Mouse (Mus musculus) kidney, postnatal 0 days (tissue): Measurements from ENCODE around the gene Hoxd8. TPM values are rescaled to one million over a fixed set of nuclear protein-coding genes. Genes with fewer than 3 reads are reported as not detected.

ENCODE experiments used
- ATAC-seq: fragments of 200-750 bp; cut with Nextera tagmentation; replicated peaks from 2 replicates; pipeline ENCODE4 v1.8.0; 2017; ENCODE audit warnings: low read depth, moderate number of reproducible peaks, moderate TSS enrichment, moderate library complexity; ENCODE audit not compliant: low FRiP score
- DNase-seq: peaks from one replicate; pipeline ENCODE4 v3.0.0-alpha.2; 2016; ENCODE audit warnings: low spot score
- H3K27ac ChIP-seq: fragments of 300-500 bp; sonication (generic); 2 replicates; pipeline ENCODE4 v1.5.1; 2014; ENCODE audit warnings: mild to moderate bottlenecking
- H3K27me3 ChIP-seq: fragments of 300-500 bp; sonication (generic); 2 replicates; pipeline ENCODE4 v1.6.1; 2014; ENCODE audit warnings: low read length, mixed read lengths; ENCODE audit not compliant: insufficient read depth
- H3K36me3 ChIP-seq: fragments of 300-500 bp; sonication (generic); 2 replicates; pipeline ENCODE4 v1.6.1; 2014; ENCODE audit warnings: low read length, mixed read lengths; ENCODE audit not compliant: insufficient read depth
- H3K4me1 ChIP-seq: fragments of 300-500 bp; sonication (generic); replicated peaks from 2 replicates; pipeline ENCODE4 v1.6.1; 2014; ENCODE audit warnings: antibody characterized with exemption, low read length, mixed read lengths; ENCODE audit not compliant: insufficient read depth
- H3K4me2 ChIP-seq: fragments of 300-500 bp; sonication (generic); 2 replicates; pipeline ENCODE4 v1.6.1; 2014; ENCODE audit warnings: mild to moderate bottlenecking, low read length, moderate library complexity, mixed read lengths
- H3K4me3 ChIP-seq: fragments of 300-500 bp; sonication (generic); replicated peaks from 2 replicates; pipeline ENCODE4 v1.5.1; 2014; ENCODE audit warnings: low read depth, low read length
- H3K9ac ChIP-seq: fragments of 300-500 bp; sonication (generic); 2 replicates; pipeline ENCODE4 v1.6.1; 2014; ENCODE audit warnings: low read depth, low read length
- H3K9me3 ChIP-seq: fragments of 300-500 bp; sonication (generic); replicated peaks from 2 replicates; pipeline ENCODE4 v1.6.1; 2016; ENCODE audit warnings: low read length, inconsistent platforms, mixed read lengths
- CTCF ChIP-seq: IDR thresholded peaks from 2 replicates; pipeline ENCODE4 v1.5.1; 2016; ENCODE audit warnings: antibody characterized with exemption, low read depth, mild to moderate bottlenecking, moderate library complexity
- WGBS: fragments of 180-500 bp; shearing (Covaris S2); extraction: QIAGEN DNeasy Blood & Tissue Kit; methylation state at CpG from one replicate; pipeline ENCODE4 v1.1.7; 2014; 5-methylcytosine and 5-hydroxymethylcytosine counted together
- polyA plus RNA-seq: library from polyadenylated mRNA; unstranded; fragments of >200 nt; fragmentation: Nextera tagmentation; extraction: Ambion mirVana; gene quantifications from 2 replicates; pipeline ENCODE4 v1.2.1, GENCODE M21; 2015

Hoxd8 gene
- polyA plus RNA-seq, 1 experiment from 2014 or later, result 76.7 TPM

DNA sequence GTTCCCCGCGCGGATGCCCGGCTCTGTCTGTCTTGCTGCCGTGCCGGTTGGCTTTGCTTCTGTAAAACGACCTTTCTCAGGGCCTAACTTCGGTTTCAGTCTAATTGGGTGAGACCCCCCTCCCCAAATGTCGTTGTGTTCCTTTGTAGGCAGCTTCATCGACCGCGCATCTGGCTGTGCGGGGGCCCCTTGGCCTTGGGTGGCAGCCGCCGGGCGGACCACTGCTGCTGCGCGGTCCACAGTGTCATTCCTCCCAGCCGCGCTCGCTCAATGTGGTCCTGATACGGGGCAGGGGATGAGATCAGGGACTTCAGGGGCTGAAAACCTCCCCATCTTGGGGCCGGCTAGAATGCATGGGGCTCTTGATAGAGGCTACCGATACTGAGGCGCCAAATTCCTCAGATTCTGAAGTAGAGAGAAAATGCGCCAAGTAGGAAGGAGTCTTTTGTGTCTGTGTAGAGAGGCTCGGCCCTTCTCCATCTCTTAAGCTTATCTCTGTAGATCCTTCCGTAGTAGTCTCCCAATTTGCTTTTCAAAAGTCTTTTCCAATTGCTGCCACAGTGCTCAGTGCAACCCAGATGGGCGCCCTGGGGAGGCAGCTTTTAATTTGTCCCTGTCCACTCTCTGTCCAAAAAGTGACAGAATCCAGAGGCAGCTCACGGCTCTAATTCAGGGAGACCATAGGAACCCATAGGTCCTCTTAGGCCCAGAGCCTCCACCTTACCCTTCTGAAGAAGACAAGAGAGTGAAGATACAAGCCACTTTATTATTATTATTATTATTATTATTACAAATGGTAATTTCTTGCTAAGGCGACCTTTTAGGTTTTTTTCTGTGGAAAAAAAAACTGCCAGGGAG, 16.5 kb upstream of the Hoxd8 start:
- Histone ChIP-seq H3K4me1 (peaks cover 5% of the 10 kb centered on the region; the same call in 1 of the 2 replicates), H3K36me3 (0 out of 2 replicates have a peak, but pooled peaks cover 9% of the 10 kb centered on the region), H3K4me3 (peak overlapping the region; percentile 82), H3K27ac (peak overlapping the region; percentile 94), H3K9me3 (no peaks in the 10 kb centered on the region), H3K9ac (peak overlapping the region; percentile 86), H3K4me2 (peak overlapping the region; percentile 90), H3K27me3 (no peaks in the 10 kb centered on the region)
- no peak for DNase-seq
- WGBS, result 5% methylated on average over 31 of the region's 31 CpGs
- ATAC-seq, result no peak
- no peak for TF ChIP-seq CTCF

DNA sequence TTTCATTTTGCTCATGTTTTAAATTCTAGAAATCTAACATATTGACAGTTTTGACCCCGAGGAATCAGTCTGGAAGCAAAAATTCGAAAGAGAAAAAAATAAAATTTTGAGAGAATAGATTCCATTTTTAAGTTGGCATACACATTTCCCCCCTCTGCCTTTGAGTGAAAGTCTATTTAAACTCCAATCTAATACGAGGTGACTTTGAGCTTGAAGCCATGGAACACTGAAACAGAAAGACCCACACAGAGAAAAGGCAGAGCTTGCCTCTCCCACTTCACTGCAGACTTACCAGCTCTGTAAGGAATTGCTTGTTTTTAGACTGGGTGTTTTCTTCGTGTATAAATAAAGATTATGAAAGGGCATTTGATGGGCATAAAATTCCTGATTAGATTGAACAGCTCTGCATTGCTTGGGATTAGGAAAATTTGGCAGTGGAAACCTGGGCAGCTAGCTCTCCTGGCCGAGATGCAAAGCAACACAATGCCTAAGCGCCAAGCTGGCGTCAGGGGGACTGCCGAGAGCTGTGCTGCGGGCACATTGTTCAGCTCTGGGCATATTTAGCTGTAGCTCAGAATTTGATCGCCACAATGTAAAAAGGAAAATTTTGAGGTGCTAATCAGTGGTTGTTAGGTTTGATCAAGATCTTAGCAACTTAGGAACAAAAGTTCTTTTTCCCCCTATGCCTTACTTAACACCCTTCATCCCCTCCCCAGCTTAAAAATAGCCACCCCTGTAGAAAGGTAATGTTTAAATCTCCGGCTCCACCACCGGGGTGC, 15.4 kb upstream of the Hoxd8 start:
- WGBS, result 12% methylated on average over 12 of the region's 12 CpGs
- H3K9ac ChIP-seq, result peak overlapping the region; percentile 86
- H3K9me3 ChIP-seq, result no peaks in the 10 kb centered on the region
- DNase-seq (no peak), ATAC-seq (no peak)
- H3K4me2 ChIP-seq, result peak overlapping the region; percentile 90
- H3K36me3 ChIP-seq, result 0 out of 2 replicates have a peak, but pooled peaks cover 10% of the 10 kb centered on the region
- H3K4me3 ChIP-seq, result peak overlapping the region; percentile 82
- peaks cover 5% of the 10 kb centered on the region; the same call in 1 of the 2 replicates for H3K4me1 ChIP-seq
- TF ChIP-seq CTCF, result no peak
- H3K27me3 ChIP-seq, result no peaks in the 10 kb centered on the region
- H3K27ac ChIP-seq, result peak overlapping the region; percentile 94

GRCm38 (mm10) chr2:74689574-74690337, 14.7 kb upstream of the Hoxd8 start:
- Histone ChIP-seq H3K4me2 (peak overlapping the region; percentile 90), H3K27ac (peak overlapping the region; percentile 94), H3K4me1 (peaks cover 5% of the 10 kb centered on the region; the same call in 1 of the 2 replicates), H3K36me3 (0 out of 2 replicates have a peak, but pooled peaks cover 10% of the 10 kb centered on the region), H3K27me3 (no peaks in the 10 kb centered on the region), H3K4me3 (peak overlapping the region; percentile 82), H3K9ac (peak overlapping the region; percentile 86), H3K9me3 (no peaks in the 10 kb centered on the region)
- ATAC-seq (no peak), DNase-seq (no peak)
- TF ChIP-seq CTCF, result no peak
- WGBS, result 4% methylated on average over 24 of the region's 24 CpGs

DNA sequence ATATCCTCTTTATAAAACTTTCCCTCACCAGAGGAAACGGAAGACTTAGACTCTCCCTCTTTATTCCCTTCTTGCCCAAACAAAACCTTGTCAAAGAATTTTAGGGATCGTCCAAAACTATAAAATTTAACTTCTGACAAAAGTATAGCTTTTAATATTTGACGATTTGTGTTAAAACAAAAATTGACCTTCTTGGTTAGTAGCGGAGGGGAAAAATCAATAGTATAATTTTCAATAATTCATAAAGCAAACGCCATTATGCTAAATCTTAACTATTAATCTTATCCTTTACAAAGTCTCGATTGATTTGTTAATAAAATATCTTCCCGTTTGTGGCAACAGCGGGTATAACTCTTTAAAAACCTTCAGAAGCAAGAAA, 14.1 kb upstream of the Hoxd8 start:
- Histone ChIP-seq H3K4me1 (peaks cover 6% of the 10 kb centered on the region), H3K4me3 (peak overlapping the region; percentile 82), H3K9ac (peak overlapping the region; percentile 100), H3K27me3 (no peaks in the 10 kb centered on the region), H3K9me3 (no peaks in the 10 kb centered on the region), H3K27ac (peak overlapping the region; percentile 94), H3K4me2 (peak overlapping the region; percentile 90), H3K36me3 (0 out of 2 replicates have a peak, but pooled peaks cover 10% of the 10 kb centered on the region)
- DNase-seq (no peak), ATAC-seq (no peak)
- no peak for TF ChIP-seq CTCF
- 12% methylated on average over 8 of the region's 8 CpGs for WGBS

GRCm38 (mm10) chr2:74691022-74691951, 13.1 kb upstream of the Hoxd8 start, which contains the start of gene Hoxd10:
Gene Hoxd10 (plus strand): TSS chr2:74691924.
- H3K4me3 ChIP-seq, result peak within 1 kb of the TSS; percentile 82
- peak; percentile 63 for TF ChIP-seq CTCF
- 2% methylated on average over 56 of the region's 56 CpGs for WGBS
- no peaks in the 10 kb centered on the region for H3K9me3 ChIP-seq
- H3K27me3 ChIP-seq, result no peaks in the 10 kb centered on the region
- peak within 1 kb of the TSS; percentile 97 for H3K27ac ChIP-seq
- ATAC-seq (peak; percentile 80), DNase-seq (peak; percentile 97)
- H3K9ac ChIP-seq, result peak within 1 kb of the TSS; percentile 100
- H3K36me3 ChIP-seq, result 0 out of 2 replicates have a peak, but pooled peaks cover 10% of the 10 kb centered on the region
- peaks cover 11% of the 10 kb centered on the region for H3K4me1 ChIP-seq
- H3K4me2 ChIP-seq, result peak within 1 kb of the TSS; percentile 90
